Mouse (Mus musculus): ENCODE results near the gene Efemp2.
"Not testable (repeated sequence)": the region's sequence is repeated elsewhere in the genome, so short reads cannot be mapped to it uniquely, and the experiment has no call there.

The Efemp2 gene

GRCm38 (mm10) chr19:5480016-5480415 is 6.3 kb downstream of the Efemp2 start:
- DNase-seq: no peak

- DNase-seq: no peak
Measured at GRCm38 (mm10) chr19:5481398-5481797, 7.6 kb downstream of the Efemp2 start.

- DNase-seq: no peak
Measured at GRCm38 (mm10) chr19:5483386-5484359, 9.9 kb downstream of the Efemp2 start.

GRCm38 (mm10) chr19:5484496-5484895 is 10.7 kb downstream of the Efemp2 start:
- DNase-seq: no peak

GRCm38 (mm10) chr19:5485371-5485770 is 11.6 kb downstream of the Efemp2 start:
- no peak for DNase-seq

DNA sequence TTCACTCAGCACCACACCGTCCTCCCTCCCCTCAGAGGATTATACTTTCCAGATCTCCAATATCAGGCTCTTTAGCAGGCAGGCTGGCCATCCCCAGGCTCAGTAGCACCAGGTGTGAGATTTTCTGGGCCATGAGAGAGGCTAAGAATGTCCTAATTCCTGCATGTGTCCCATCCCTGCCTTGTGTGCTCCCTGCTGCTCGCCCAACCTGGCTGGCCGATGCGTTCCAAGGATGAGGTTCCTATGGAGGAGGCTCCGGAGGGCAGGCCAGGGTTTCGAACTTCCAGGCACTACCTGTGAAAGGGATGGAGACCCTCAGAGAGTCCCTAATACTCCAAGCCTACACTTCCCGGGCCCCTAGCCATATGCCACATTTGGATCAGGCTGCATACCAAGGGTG is 12.1 kb downstream of the Efemp2 start:
- no peak for DNase-seq

GRCm38 (mm10) chr19:5486286-5486685 is 12.5 kb downstream of the Efemp2 start:
- DNase-seq: no peak

DNA sequence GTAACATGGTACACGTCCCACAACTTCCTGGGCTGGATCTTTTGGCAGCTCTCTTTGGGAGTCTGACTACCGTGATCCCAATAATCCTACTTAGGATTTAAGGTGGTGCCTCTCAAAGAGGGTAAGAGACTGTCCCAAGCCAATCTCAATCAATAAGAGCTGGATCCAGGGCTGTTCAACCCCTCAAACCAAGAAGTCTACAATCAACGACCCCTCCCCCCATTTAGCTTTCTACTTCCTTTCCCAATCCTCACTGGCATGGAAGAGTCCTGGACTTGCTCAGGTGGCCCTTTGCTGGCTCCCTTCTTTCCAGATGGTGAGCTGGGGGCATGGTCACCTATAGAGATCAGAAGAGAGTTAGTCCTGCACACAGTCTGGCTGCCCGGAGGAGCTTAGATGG is 13.0 kb downstream of the Efemp2 start:
- DNase-seq: no peak

DNA sequence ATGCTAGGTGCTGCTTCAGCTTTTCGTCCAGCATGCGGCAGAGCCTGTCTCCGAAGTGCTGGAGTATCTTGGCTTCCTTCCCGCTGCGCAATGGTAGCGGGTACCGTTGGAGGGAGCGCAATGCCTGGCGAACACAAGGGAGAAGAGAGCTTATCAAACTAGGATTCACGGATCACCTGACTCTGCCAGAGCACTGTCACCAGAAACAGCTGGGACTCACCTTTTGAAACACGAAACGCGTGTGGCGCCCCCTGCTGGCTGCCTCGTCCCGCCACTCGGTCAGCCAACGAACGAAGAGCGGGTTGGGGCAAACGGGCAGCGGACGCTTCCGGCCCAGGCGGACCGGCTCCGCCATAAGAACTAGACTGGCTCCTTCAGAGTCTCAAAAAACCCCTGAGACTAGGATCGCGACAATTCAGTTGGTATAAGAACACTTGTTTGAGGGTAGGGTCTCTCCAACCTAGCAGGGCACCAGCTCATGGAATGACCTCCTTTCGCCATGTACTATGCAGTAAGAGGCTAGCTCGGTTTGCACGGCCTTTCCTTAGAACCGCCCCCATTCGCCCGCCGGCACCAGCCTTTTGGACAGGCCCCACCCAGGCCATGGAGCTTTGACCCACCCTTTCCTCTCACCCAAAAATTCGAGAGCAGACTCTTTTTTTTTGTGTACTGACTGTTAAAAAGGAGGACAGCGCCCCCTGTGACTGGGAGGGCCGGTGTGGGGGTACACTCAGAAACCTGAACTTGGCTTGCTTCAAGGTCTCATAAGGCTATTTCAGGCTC is 14.2 kb downstream of the Efemp2 start, which contains the start of gene Mus81:
Mus81 (minus strand) TSS at position 635 of the 783 bp plus-strand sequence.
- peak; percentile 97 for DNase-seq

GRCm38 (mm10) chr19:5488878-5489571 is 15.3 kb downstream of the Efemp2 start:
- DNase-seq: peak; percentile 99

DNA sequence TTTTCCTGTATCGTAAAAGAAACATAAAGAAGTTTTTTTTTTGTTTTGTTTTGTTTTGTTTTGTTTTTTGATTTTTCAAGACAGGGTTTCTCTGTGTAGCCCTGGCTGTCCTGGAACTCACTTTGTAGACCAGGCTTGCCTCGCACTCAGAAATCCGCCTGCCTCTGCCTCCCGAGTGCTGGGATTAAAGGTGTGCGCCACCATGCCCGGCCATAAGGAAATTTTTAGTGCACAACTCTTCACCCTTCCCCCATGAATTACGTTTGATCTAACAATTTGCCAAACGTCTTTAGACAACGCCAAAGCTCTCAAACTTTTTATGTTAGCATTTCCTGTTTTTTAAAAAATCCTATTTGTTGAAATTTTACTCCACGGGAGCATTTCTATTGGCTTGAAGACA is 16.0 kb downstream of the Efemp2 start:
- not testable (repeated sequence) for DNase-seq

DNA sequence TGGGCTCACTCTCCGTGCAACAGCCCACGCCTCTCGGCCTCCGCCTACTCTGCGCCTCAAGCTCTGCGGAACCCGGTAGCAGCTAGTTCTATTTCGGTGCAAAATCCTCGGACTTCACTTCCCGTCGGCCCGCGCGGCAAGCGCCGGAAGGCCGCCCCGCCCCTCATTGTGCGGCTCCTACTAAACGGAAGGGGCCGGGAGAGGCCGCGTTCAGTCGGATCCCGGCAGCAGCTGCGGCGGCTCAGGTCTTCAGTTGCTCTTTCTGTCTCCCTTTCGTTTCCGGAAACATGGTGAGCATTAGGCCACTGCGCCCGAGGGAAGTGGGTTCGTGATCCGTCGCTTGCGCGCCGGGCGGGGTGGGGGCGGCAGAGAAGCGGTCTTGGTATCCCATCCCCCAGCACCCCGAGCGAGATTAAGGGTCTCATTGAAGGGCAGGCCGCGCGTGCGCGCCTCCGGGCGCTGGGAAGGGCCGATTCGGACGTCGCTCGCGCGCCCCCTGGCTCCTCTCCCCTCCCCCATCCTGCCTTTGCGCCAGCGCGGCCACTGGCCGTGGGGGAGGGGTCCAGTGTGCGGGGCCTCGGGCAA is 16.7 kb downstream of the Efemp2 start, which contains the start of gene Cfl1:
Cfl1 (plus strand) TSS at position 143 of the 585 bp plus-strand sequence.
- DNase-seq: peak; percentile 97

- peak; percentile 86 for DNase-seq
Measured at GRCm38 (mm10) chr19:5490898-5491708, 17.3 kb downstream of the Efemp2 start.

- no peak for DNase-seq
Measured at GRCm38 (mm10) chr19:5492641-5493040, 18.9 kb downstream of the Efemp2 start.

DNA sequence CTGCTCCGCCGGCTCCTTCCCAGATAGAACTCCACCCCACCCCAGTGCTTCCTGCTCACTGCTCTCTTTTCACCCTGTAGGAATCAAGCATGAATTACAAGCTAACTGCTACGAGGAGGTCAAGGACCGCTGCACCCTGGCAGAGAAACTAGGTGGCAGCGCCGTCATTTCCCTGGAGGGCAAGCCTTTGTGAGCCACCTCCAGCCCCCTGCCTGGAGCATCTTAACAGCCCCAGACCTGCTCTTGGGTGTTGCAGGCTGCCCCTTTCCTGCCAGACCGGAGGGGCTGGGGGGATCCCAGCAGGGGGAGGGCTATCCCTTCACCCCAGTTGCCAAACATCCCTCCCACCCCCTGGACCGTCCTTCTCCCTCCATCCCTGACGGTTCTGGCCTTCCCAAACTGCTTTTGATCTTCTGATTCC is 19.6 kb downstream of the Efemp2 start:
- DNase-seq: not testable (repeated sequence)

- DNase-seq: no peak
Measured at GRCm38 (mm10) chr19:5494314-5494713, 20.6 kb downstream of the Efemp2 start.

DNA sequence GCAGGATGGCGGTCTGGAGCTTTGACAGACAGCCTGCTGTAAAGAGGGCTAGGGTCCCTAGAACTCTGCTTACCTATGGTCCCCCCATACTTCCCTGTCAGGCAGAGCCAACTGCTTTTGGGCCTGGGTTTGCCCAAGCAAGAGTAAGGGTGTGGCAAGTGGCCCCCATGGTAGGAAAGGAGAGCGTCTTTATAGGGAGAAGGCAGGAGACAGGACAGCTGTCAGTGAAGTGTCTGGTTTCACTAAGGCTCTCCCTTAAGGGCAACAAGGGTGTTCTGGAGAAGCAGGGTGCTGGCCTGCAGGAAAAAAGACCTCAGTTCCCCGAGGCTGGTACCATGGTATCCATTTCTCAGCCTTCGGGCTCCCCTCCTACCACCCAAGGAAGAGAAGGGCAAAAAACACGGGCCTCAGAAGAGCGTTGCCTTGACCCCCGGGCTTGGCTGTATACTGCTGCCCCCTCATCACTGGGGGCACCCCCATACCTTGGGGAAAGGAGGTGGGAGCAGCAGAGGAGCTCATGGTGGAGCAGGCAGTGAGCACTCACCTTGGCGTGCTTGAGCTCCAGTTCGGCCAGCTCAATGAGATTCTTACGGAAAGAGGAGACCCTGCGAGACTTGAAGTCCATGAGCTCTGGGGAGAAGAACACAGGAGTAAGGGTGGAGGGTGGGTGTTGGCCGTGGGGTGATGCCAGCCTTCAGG is 21.7 kb downstream of the Efemp2 start:
- DNase-seq: no peak

DNA sequence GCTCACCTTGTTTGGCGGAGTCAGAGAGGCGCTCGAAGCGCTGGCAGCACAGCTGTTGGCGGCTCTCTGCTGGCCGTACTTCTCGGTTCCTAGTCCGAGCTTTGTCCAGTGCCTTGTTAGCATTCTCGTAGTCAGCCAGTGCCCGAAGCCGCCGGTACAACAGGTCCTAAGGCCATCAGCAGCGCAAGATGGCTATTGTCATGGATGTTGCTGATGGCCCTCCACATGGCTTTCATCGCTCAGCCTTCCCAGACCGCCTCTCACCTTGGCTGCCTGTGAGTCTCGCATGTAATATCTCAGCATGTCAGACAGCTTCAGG is 22.3 kb downstream of the Efemp2 start:
- DNase-seq: no peak

GRCm38 (mm10) chr19:5500330-5500875 is 26.6 kb downstream of the Efemp2 start:
- DNase-seq: no peak

- DNase-seq: no peak
Measured at GRCm38 (mm10) chr19:5503687-5504086, 29.9 kb downstream of the Efemp2 start, which contains the start of gene 1700020D05Rik. Gene 1700020D05Rik (minus strand): TSS chr19:5503787.

All from thymus, postnatal 14 days (tissue).